Mouse (Mus musculus) lung, embryonic 16.5 days (tissue): ENCODE measurements around the gene Ltbp4. TPM values are rescaled to one million over a fixed set of nuclear protein-coding genes. Genes with fewer than 3 reads are reported as not detected.

Experiments used
- ATAC-seq: fragments of 200-750 bp; cut with Nextera tagmentation; 2 replicates; pipeline ENCODE4 v1.8.0; 2017; ENCODE audit warnings: low read depth, mild to moderate bottlenecking, moderate library complexity
- H3K27ac ChIP-seq: fragments of 300-500 bp; sonication (generic); 2 replicates; pipeline ENCODE4 v1.5.1; 2014; ENCODE audit warnings: mild to moderate bottlenecking, control low read depth, low read length
- H3K27me3 ChIP-seq: fragments of 300-500 bp; sonication (generic); 2 replicates; pipeline ENCODE4 v1.6.1; 2014; ENCODE audit warnings: low read depth, low read length, mixed read lengths; ENCODE audit not compliant: control insufficient read depth, insufficient read depth
- H3K36me3 ChIP-seq: fragments of 300-500 bp; sonication (generic); 2 replicates; pipeline ENCODE4 v1.6.1; 2014; ENCODE audit warnings: low read length; ENCODE audit not compliant: control insufficient read depth, insufficient read depth
- H3K4me1 ChIP-seq: fragments of 300-500 bp; sonication (generic); replicated peaks from 2 replicates; pipeline ENCODE4 v1.6.1; 2014; ENCODE audit warnings: low read length, mixed read lengths; ENCODE audit not compliant: control insufficient read depth, insufficient read depth
- H3K4me2 ChIP-seq: fragments of 300-500 bp; sonication (generic); 2 replicates; pipeline ENCODE4 v1.6.1; 2014; ENCODE audit warnings: low read depth, low read length, control low read depth
- H3K4me3 ChIP-seq: fragments of 300-500 bp; sonication (generic); 2 replicates; pipeline ENCODE4 v1.5.1; 2014; ENCODE audit warnings: mild to moderate bottlenecking, low read length, control low read depth
- H3K9ac ChIP-seq: fragments of 300-500 bp; sonication (generic); 2 replicates; pipeline ENCODE4 v1.6.1; 2014; ENCODE audit warnings: low read length, control low read depth
- H3K9me3 ChIP-seq: fragments of 300-500 bp; sonication (generic); 2 replicates; pipeline ENCODE4 v1.6.1; 2016; ENCODE audit warnings: low read length; ENCODE audit not compliant: control insufficient read depth
- WGBS: fragments of 180-500 bp; shearing (Covaris S2); extraction: QIAGEN DNeasy Blood & Tissue Kit; methylation state at CpG from one replicate; pipeline ENCODE4 v1.1.7; 2014; 5-methylcytosine and 5-hydroxymethylcytosine counted together
- polyA plus RNA-seq: library from polyadenylated mRNA; unstranded; fragments of >200 nt; fragmentation: Nextera tagmentation; extraction: Ambion mirVana; gene quantifications from 2 replicates; pipeline ENCODE4 v1.2.1, GENCODE M21; 2015

Gene Ltbp4
- polyA plus RNA-seq, 1 experiment from 2014 or later: 107 TPM

- H3K27me3 ChIP-seq: peaks cover 16% of the 10 kb centered on the region
- no peaks in the 10 kb centered on the region for H3K9me3 ChIP-seq
- H3K4me1 ChIP-seq: no peaks in the 10 kb centered on the region; the same call in 1 of the 2 replicates
- H3K4me2 ChIP-seq: no peak overlapping the region
- no peak overlapping the region for H3K27ac ChIP-seq
- H3K9ac ChIP-seq: no peak overlapping the region
- 60% methylated on average over 4 of the region's 4 CpGs for WGBS
- ATAC-seq: no peak
- no peak overlapping the region for H3K4me3 ChIP-seq
- peaks cover 2% of the 10 kb centered on the region; the same call in 1 of the 2 replicates for H3K36me3 ChIP-seq
Measured at GRCm38 (mm10) chr7:27342595-27342994, 5.1 kb upstream of the Ltbp4 start.

DNA sequence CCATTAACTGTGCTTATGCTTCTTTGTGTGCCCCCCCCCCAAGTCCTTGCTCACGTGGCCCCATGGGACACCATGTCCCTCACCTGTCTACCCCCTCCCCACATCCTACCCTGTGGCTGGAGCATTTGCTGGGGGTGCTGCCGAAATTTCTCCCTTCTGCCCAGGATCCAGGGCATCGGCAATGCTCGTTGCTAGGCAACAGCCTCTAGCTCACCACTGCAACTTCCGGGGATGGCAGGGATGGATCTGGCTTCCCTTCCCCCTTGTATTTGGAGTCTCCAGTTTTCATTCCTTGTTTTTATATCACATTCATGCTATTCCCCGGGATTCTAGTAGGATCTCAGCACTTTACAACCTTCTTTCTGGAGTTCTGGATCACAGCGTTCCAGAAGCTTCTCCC, 2.0 kb upstream of the Ltbp4 start:
- WGBS: 33% methylated on average over 7 of the region's 7 CpGs
- Histone ChIP-seq H3K4me1 (peaks cover 17% of the 10 kb centered on the region), H3K27ac (no peak overlapping the region), H3K4me2 (no peak overlapping the region), H3K9ac (no peak overlapping the region), H3K27me3 (peaks cover 40% of the 10 kb centered on the region), H3K4me3 (no peak overlapping the region), H3K36me3 (peaks cover 2% of the 10 kb centered on the region; the same call in 1 of the 2 replicates), H3K9me3 (no peaks in the 10 kb centered on the region)
- ATAC-seq: no peak

GRCm38 (mm10) chr7:27339114-27339513, 1.6 kb upstream of the Ltbp4 start:
- Histone ChIP-seq H3K27ac (no peak overlapping the region), H3K9ac (no peak overlapping the region), H3K4me2 (no peak overlapping the region), H3K9me3 (no peaks in the 10 kb centered on the region), H3K36me3 (0 out of 2 replicates have a peak, but pooled peaks cover 2% of the 10 kb centered on the region), H3K27me3 (peaks cover 44% of the 10 kb centered on the region), H3K4me3 (no peak overlapping the region), H3K4me1 (peaks cover 21% of the 10 kb centered on the region)
- 69% methylated on average over 4 of the region's 4 CpGs for WGBS
- no peak for ATAC-seq

DNA sequence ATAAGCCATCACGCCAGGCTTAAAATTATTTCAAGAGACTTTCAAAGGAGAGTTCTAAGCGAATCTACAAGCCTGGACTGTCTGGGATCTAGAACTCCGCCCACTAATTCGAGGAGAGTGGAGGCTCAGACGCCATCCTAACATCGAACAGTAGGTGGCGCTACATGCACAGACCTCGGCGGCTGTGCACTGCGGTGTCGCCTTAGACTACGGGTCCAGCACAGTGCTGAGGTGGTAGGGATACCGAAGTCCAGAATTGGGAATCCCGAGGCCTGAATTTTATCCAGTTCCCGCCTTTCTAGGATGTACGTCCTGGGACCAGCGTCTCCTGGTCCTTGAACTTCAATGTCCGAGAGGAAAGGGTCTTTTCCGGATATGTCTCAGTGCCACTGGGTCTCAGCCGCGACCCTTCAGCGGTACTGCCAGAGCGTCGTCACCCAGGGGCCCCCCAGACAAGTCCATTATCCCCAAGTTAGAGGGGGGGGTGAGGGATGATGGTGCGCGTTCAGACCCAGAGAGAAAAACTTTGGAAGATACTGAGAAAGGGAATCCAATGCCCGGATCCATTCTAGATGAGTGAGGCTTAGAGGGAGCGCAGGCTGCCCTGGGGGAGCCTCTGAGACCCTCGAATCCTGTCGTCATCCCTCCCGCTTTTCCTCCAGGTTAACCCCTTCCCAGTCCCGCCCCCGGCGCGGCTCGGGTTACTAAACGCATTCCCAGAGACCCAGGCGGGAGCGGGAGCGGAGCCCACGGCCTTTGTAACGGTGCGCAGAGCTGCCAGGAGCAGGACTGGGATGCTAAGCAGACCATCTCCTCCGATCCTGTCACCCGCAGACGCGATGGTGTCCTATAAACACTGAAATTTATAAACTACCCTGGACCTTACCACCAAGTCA, 1.3 kb downstream of the Ltbp4 start:
- Histone ChIP-seq H3K27me3 (peaks cover 53% of the 10 kb centered on the region), H3K4me3 (peak overlapping the region; percentile 43), H3K9ac (peak overlapping the region; percentile 29), H3K9me3 (no peaks in the 10 kb centered on the region), H3K27ac (no peak overlapping the region), H3K4me2 (peak overlapping the region; percentile 67), H3K36me3 (no peaks in the 10 kb centered on the region), H3K4me1 (peaks cover 36% of the 10 kb centered on the region)
- peak; percentile 58 for ATAC-seq
- WGBS: 2% methylated on average over 42 of the region's 47 CpGs

GRCm38 (mm10) chr7:27335011-27335720, 2.3 kb downstream of the Ltbp4 start:
- no peak overlapping the region; the same call in 1 of the 2 replicates for H3K9ac ChIP-seq
- H3K9me3 ChIP-seq: no peaks in the 10 kb centered on the region
- peaks cover 41% of the 10 kb centered on the region for H3K4me1 ChIP-seq
- peaks cover 53% of the 10 kb centered on the region for H3K27me3 ChIP-seq
- peak overlapping the region; percentile 94 for H3K4me2 ChIP-seq
- no peaks in the 10 kb centered on the region for H3K36me3 ChIP-seq
- H3K4me3 ChIP-seq: no peak overlapping the region; the same call in 1 of the 2 replicates
- 47% methylated on average over 15 of the region's 15 CpGs for WGBS
- H3K27ac ChIP-seq: peak overlapping the region; percentile 98
- ATAC-seq: no peak

- peak overlapping the region; percentile 94 for H3K4me2 ChIP-seq
- peak overlapping the region; percentile 98 for H3K27ac ChIP-seq
- peak overlapping the region; percentile 92 for H3K9ac ChIP-seq
- peak overlapping the region; percentile 73 for H3K4me3 ChIP-seq
- WGBS: 1% methylated on average over 32 of the region's 32 CpGs
- H3K27me3 ChIP-seq: peaks cover 58% of the 10 kb centered on the region
- H3K36me3 ChIP-seq: no peaks in the 10 kb centered on the region
- no peaks in the 10 kb centered on the region for H3K9me3 ChIP-seq
- peaks cover 48% of the 10 kb centered on the region for H3K4me1 ChIP-seq
- no peak for ATAC-seq
Measured at GRCm38 (mm10) chr7:27334405-27334911, 3.0 kb downstream of the Ltbp4 start.

DNA sequence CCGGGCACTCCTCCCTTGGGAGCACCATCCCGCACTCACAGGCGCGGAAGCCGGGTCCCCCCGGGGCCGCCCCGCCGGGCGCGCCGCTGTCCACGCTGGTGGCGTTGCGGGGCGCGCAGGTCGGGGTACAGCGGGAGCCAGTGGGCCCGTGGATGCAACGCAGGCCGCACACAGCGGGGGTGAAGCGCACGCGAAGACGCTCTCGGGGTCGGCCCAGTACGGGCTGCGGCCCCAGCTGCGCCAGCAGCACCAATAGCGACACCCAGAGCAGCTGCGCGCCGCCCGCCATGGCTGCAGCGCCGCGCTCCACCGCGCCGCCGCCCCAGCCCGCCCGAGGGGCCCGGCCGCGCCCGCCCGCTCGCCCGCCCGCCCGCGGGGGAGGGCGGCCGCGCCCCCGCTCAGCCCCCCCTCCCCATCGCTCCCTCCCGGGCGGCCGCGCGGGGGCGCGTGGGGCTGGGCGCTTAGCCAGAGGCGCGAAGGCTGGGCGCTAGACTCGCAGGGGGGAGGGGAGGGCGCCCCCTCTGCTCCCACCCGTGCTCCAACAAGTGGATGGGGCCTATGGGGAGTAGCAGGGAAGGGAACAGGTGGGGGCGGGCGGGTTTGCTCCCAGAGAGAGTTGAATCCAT, 4.1 kb downstream of the Ltbp4 start:
- ATAC-seq: no peak
- 0% methylated on average over 38 of the region's 77 CpGs for WGBS
- H3K9ac ChIP-seq: peak overlapping the region; percentile 92
- H3K4me2 ChIP-seq: peak overlapping the region; percentile 94
- H3K4me3 ChIP-seq: peak overlapping the region; percentile 73
- peaks cover 54% of the 10 kb centered on the region for H3K4me1 ChIP-seq
- no peaks in the 10 kb centered on the region for H3K36me3 ChIP-seq
- no peaks in the 10 kb centered on the region for H3K9me3 ChIP-seq
- H3K27me3 ChIP-seq: peaks cover 50% of the 10 kb centered on the region
- peak overlapping the region; percentile 98 for H3K27ac ChIP-seq

DNA sequence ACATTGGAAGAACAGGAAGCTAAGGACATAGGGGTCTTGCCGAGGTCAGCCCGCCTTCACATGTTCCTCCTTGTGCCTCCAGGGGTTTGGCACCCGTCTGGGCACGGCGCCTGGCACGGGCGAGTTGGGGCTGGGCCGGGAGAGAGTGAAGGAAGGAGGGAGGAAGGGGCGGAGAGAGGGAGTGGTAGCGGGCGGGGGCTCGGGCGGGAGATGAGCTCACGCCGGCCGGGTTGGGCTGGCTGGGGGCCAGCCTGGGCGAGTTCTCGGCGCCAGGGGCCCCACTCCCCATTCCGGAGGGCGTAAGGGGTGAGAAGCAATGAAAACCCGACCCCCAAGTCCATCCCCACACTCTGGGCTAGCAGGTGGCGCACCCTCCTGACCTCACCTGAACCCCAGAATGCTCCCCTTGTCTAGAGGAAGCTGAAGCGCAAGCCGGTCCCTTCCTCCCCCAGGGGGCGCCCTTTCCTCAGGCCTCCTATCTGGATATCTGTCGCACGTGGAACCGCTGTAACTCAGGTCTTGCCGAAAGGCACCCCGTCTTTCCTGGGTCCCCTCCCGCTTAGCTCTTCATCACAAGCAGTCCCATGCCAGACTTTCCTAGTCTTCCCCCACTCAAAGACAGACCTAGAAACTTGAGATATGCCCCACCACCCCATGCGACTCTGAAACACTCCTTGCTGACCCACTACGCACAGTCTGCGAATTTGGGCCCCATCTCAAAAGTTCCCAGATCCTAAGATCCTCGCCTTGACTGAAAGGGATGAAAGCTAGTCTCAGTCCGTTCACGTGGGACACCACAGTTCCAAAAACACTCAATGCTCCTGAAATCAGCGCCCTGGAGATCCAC, 4.9 kb downstream of the Ltbp4 start:
- Histone ChIP-seq H3K4me3 (peak overlapping the region; percentile 73), H3K4me1 (peaks cover 54% of the 10 kb centered on the region), H3K27ac (peak overlapping the region; percentile 98), H3K9me3 (no peaks in the 10 kb centered on the region), H3K4me2 (peak overlapping the region; percentile 94), H3K36me3 (no peaks in the 10 kb centered on the region), H3K27me3 (peaks cover 44% of the 10 kb centered on the region), H3K9ac (peak overlapping the region; percentile 92)
- ATAC-seq: peak; percentile 34
- under 1% methylated on average over 38 of the region's 39 CpGs for WGBS
